Mouse (Mus musculus) testis, postnatal 10 days (tissue): ENCODE measurements around the gene Vcpkmt.
"Not testable (repeated sequence)": the region's sequence is repeated elsewhere in the genome, so short reads cannot be mapped to it uniquely, and the experiment has no call there.

Experiments used
- DNase-seq: peaks from one replicate; pipeline ENCODE4 v3.0.0; 2021; ENCODE audit warnings: low spot score

The Vcpkmt gene

DNA sequence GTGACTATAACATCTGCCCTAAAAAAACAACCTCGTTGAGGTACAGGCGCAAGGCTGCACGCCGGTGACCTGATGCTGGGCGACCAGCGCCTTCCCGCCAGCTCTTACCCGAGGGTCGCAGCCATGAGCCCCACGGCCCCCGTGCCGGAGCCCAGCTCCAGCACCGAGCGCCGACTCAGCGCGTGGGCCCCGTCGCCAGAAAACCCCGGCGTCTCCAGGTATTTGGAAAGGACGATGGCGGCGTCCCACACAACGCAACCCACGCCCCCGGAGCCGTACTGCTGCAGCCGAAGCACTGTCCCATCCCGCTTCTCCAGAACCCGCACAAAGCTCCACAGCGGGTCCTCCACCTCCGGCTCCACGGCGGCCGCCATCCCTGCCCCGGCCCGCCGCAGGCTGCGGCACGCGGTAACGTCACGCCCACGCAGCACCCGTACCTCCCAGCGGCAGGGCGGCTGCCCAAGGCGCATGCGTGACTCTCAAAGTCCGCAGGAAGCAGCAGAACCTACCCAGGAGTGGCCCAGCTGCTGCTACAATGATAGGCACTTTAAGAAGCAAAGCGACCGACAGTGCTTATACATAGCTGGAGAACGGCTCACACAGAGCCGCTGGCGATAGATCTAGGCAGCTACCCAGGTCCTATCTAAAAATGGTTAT is at the start of gene Vcpkmt:
Gene Vcpkmt, minus strand, starts transcription at position 416 of the 657 bp plus-strand sequence.
- DNase-seq = peak; percentile 92

DNA sequence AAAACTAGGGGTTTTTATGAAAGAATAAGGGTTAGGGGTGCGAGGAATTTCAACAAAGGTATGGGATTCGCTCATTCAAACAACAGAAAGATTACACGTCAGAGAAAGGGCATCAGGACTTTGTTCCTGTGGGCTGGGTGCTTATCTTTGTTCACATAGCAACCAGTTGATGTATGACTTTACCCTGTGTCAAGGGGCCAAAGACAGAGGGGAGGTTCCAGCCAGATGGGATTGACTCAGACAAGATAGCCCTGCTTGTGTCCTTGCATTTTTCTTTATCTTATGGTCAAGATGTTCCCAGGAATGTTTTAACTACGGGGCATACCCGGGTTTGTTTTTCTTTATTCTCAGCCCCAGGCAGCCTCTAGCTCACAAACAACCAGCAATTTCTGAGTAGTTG is 35.8 kb upstream of the Vcpkmt start:
- not testable (repeated sequence) for DNase-seq

DNA sequence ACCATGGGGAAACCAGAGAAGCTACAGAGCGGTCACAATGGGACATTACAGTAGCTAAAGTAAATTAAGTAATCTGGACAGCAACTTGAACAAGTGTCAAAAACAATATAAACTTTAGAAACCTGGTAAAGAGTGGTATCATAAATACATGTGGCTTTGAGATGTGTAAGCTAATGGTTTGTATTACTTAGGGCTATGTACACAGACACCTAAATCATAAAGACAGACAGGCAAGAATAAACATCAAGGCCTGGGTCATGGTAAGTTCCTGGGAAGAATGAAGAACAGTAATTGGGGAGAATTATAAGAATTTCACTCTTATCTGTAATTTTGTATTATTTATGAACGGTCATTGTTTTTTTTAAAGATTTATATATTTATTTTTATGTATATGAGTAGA is 21.5 kb upstream of the Vcpkmt start:
- DNase-seq = no peak

DNA sequence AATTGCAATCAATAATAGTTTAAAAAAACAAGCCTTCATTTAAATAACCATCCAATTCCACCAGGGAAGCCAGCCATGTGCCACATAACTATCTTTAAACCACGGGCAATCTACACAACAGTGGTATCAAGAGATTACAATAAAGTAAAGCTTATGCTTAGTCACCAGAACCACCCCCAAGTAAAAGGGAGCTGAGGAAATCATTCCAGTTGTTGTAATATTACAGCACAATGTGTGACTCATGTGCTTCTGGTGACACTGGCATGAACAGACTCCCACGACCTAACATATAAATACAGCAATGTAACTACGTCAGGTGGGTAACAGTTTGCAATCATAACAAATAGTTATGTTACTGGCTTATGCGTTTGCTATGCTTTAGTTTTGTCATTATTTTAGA is 14.6 kb upstream of the Vcpkmt start:
- DNase-seq = no peak

DNA sequence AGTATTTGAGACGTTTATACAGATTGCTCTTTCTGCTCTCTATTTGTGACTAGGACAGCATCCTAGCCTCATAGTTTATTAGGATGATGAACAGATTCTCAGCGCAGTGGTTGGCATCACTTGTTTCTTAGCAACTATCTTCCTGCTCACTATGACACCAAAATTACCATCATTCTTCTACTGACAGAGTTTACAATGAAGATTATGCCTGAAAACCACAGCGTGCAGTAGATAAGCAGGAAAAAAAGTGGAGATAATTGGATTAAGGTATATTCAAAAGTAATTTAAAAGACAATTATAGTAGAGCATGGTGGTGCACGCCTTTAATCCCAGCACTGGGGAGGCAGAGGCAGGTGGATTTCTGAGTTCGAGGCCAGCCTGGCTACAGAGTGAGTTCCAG is 10.3 kb upstream of the Vcpkmt start:
- no peak for DNase-seq

DNA sequence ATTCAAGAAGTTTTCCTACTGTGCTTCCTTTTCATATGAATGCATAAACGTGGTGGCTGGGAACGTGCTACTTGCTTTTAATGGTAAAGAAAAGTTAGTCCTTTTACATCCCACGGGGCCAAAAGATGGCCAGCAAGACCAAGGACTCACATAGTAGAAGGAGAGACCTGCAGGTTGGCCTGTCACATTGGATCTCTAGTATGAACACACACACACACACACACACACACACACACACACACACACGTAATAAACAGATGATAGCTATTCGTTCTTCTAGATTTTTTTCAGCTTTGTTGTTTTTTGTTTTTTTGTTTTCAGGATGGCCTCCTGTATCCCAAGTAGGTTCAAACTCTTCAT is 422 bp upstream of the Vcpkmt start:
- no peak for DNase-seq

DNA sequence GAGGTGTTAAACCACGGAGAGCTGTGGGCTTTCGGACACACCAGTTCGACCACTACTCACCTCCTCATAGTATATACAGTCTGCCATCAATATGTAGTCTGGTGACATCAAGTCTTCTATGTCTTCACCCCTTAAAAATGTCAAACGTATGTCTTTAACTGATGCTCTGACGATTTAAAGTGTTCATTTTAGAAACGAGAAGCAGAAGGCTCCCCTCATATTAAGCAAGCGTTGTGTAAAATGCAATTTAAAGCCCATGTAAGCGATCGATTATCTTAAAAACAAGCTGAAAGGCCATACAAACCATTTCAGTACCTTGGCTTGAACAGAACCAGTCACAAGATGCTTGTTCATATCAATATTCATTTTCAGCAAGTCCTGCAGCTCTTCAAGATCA is 614 bp downstream of the Vcpkmt start:
- no peak for DNase-seq

DNA sequence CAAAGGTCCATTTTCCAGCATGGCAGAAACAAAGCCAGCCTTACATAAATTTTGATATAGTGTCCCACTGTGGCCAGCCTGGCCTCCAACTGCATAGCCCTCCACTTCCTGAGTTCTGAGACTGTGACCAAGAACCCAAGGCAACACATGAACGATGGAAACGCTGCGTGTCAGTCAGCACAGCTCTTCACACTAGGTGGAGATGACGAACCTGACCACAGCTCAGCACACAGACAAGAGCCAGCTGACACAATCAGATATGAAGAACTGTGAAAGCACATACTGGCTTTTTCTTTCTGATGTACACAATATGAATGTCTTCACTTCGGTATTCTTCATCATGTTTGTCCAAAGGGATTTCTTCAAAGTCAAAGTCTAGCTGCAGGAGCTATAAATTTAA is 3.2 kb downstream of the Vcpkmt start:
- DNase-seq = no peak

DNA sequence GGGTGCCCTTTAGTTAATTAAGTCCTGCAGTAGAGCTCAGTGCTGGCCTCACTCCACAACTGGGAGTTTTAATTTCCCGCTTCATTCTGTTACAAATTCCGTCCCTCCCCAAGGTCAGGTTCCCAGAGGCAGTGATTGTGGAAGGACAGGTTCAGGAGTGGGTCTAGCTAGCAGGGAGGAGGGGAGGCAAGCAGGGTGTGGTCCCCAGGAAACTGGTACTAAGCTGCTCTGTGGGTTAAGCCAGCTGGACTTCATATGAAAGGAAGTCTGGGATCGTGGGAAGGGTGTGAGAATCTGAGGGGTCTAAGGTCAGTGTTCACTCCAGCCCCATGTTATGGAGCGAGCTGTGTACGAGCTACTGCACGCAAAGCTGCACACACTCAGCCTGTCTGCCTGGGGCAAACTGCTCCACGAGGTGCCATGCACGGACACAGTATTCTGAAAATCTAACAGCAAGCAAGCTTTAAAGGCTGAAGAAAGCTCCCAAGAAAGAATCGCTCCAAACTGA is 6.7 kb downstream of the Vcpkmt start:
- no peak for DNase-seq

DNA sequence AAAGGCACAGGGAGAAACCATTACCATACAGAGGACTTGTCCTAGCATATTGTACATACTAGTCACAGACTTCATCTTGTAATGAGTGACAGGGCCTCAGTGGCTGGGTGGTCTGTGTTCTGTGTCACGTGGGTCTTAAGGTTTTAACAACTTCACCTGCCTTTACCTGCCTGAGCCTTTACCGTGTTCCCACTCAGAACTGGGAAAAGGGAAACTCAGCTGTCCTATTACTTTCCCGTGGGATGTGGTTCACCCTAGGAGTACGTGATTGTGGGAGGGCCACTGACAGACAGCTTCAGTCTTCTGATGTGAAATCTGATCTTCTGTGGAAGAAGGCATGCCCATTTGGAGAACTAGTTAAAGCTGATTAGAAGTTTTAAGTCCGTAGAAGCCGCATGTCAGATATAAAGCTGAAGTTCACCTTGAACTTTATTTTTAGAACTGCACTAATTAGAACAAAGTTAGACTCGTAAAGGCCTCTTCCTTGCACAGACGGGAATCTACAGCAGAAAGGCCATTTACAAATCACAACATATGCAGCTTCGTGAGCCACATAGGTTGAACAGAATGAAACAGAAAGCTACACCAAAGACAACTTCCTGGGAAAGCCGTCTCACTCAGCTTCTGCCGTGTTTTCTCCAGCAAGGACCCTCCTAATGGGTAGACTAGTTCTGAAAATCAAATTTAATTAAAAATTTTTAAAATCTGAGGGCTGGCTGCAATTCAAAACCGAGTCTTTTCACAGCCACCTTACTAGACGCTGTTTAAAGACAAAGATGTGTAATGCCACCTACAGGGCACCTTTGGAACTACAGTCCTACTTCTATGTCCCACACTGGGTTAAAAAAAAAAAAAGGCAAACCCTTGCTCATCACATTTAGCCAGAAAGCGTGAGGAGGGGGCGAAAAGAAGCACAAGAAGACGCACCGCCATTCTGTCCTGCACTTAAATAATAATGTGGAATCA is 8.6 kb downstream of the Vcpkmt start:
- DNase-seq = peak; percentile 86

DNA sequence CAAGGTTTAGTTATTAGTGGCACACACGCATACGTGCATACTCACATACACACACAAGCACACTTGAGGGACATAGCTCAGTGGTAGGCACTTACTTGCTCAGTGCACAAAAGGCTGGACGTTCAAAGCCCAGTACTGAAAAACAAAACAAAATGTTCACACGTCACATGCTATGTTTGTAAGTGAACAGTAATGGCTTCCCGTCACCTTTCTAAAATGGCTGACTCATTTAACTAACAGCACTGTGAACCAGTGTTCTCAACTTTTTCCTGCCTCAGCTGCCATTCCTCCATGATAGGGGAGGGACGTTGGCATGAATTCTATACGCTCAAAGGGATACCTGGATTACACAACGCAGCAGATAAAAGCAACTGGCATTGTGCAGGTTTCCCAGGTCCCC is 9.6 kb downstream of the Vcpkmt start:
- no peak for DNase-seq

DNA sequence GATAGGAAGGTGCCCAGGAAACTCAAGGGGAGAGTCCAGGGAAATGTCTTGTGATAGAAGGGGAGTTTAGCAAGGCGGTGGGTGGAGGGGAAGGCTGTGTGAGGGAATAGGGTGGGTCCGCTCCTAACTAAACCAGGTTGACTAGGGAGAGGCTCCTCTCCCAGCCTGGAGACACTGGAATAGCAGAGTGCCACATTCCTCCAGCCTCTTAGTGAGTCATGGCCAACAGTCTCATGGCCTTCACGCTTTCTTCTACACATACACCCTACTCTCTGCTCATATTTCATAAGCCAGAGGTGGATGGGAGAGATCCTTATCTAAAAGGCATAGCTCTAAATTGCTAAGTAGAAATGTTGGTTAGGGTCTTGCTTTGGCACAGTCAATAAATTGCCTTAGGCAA is 12.9 kb downstream of the Vcpkmt start:
- peak; percentile 28 for DNase-seq

DNA sequence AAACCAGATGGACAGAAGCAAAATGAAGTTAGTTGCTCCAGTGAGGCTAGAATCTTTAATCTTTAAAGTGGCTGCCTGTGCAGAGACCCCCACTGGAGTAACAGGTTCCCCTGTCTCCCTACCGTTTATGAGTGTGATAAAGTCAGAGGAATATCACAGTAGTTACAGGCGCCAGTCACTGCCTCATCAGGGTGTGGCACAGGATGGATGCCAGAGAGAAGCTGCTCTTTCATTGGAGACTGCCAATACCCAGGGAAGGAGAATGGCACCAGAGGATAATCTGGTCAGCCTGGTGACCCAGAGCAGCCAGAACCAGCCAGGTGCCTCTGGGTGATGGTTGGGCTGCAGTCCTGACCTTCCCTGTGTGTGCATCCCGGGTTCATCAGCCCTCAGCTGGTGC is 14.6 kb downstream of the Vcpkmt start:
- peak; percentile 33 for DNase-seq

DNA sequence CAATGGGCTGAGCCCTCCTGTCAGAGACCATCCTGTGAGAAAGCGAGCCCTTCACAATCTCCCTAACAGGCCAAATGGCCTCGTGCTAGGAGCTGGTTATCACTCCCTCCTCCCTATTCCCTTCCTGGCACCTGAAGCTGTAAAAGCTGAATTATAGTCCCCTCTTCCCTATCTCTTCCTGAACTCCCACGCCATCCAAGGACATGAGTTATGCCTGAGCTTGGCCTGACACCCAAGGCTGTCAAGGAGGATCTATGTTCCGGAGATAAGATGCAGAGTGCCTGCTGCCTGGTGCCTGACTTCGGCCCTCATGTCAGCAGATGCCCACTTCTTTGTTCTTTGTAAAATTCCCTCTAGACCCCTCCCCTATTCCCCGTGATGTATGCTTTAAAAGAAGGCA is 21.8 kb downstream of the Vcpkmt start:
- not testable (repeated sequence) for DNase-seq

DNA sequence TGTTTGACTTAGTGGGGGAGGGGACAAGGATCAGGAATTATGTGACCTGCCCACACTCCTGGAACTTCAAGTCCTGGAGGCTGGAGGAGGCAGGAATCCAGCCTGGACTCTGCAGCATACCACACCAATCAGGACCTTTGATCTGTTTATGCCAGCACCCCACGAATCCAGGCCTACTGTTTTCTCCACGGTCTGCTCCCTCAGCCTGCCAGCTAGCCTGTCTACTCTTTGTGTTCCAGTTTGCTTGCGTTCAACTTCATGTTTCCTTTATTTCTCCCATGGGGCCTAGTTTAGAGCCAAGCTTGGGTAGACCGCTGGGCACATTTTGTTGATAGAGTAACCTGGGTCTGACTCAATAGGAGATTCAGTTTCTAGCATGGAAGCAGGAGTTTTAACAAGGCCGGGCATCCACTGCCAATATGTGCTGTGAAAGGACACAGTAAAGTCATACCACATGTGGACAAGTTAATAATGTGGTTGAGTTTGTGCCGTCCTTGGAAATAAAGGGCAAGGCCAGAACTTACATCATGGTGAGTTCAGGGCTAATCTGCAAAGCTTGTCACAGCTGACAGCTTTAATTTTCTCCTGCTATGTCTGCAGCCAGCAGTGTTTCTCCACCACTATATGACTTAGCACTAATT is 26.5 kb downstream of the Vcpkmt start:
- no peak for DNase-seq

DNA sequence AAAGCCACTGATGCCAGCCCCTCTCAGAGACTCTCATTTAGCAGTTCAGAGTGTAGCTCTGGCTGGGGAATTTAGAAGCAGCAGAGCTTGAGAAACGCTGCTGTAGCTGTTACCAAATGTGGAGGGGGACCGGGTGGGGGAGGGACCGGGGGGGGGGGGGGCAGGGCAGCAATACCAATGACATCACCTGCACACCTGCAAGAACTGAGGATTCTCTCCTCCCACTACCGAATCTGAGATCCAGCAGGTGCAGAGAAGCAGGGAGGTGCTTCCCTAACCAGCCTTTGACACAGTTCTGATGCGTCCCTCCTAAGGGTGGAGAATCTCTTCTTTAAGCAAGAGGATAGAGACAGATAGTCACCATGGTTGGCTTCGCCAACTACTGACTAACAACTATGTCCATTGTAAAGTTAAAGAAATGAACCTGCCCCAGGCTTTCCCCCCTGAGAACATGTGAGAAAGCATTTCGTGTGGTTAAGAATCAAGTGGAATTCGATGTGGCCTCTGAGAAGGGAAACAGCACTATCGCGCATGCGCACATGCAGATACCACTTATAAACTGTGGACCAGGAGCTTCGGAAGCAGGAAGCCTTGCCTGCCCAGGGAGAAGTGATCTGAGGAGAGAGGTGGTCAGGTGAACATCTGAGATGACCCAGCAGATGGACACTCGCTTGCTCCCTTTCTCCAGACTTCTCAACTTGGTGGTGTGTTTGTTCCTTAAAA is 37.2 kb downstream of the Vcpkmt start:
- DNase-seq = no peak

DNA sequence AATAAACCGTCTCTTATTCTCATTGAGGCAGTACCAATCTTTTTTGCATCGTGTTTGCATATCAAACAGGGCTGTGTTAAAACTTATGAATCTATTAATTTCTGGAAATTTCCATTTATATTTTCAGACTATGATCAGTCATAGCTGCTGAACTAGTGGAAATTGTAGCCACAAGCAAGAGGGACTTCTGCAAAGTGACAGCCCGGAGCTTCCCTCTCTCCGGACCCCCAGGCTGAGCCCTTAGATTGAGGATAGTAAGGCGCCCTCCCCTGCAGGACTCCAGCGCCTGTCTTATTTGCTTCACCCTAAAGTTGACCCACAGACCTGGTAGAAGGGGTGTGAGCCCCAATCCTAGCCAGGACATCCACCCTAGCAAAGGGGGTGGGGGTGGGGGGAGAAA is 37.8 kb downstream of the Vcpkmt start:
- no peak for DNase-seq

DNA sequence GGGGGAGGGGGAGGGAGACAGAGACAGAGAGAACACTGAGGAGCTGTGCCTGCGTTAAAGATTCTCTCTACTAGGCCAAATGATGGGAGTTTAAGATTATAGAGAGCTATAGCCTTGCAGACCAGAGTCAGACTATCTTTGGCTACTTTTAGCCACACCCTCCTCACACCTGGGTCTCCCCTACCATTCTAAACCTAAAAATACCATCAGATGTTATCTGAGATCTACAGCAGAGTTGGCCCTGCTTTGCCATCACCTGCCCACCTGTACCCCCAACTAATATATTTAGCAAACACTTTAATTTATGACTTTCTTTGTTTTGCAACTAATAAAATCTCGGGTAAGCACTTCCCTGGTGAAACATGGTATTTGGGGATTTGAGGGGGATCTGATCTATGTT is 38.3 kb downstream of the Vcpkmt start:
- no peak for DNase-seq

DNA sequence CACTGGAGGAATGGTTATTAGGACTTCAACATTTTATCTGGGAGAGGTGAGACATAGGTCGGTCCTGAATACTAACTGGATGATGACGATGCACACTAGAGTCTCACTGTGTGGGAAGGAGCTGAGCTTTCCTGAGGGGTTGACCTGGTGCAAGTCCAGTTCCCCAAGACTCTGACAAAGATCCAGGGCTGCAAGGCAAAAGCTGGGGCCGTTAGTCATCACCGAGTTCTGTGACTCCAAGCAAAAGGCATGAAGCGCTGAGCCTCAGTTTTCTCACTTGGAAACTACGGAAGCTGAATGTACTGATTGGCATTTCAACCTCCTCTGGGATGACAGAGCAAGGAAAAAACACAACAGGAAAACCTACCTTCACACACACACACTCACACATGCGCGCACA is 40.5 kb downstream of the Vcpkmt start:
- DNase-seq = no peak

DNA sequence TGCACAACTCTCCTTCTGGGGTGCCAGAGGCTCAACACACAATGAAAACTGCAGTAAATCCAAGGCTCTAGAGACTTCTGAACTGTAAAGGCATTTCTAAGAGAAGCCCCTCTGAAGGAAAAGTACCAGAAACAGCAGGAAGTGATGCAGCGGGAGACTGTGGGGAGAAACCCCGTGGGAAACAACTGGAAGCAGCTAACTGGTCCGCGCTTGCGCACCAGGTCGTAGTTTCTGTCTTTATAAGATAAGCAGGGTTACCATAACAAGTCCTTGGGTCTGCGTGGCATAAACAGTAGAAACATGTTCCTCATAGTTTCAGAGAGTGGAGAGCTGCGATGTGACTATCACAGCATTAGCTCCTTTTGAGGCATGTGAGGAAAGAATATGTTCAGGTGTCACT is 41.2 kb downstream of the Vcpkmt start:
- no peak for DNase-seq

DNA sequence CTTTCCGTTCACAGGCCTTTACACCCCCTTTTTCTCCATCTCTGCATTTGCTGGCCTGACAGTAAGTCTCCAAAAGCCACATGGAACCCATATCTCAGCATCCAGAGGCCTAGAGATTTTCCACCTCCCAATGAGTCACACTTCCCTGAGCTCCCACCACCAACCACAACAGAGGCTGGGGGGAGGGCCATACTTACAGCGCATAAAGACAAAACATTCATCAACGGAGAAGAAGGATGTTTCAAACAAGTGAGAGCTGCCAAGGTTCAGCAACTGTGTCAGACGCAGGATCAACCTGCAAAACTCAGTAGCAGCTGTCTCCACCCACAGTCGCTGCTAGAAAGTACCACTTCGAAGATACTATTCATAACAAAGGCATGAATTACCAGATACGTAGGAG is 43.5 kb downstream of the Vcpkmt start:
- no peak for DNase-seq

DNA sequence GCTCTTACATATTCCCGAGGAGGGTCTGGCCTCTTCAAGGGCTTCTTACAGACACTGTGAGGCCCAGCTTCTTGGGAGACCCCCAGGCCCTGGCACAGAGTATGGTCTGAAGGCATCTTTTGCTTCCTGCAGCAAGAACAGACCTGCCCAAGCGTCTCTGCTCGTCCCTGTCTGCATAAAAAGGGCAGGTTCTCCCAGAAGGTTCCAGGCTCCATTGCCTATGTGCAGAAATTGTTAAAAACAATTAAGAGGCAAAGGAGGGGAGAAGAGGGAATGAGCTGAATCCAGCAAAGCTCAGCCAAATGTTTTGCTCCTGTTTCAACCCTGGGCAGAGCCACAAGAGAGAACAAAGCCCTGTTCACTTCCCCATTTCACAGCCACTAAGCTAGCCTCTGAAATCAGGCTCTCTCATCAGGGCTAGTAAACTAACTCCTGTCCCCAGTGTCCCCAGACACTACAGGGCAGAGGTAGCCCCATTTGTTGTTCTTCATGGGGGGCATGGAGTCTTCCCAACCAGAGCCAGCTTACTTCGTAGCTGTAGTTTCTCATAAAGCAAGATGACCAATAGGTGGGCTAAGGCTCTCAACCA is 44.4 kb downstream of the Vcpkmt start:
- no peak for DNase-seq
